Mouse (Mus musculus) ES-Bruce4 (cell line): ENCODE measurements around the gene Slc23a2. TPM values are rescaled to one million over a fixed set of nuclear protein-coding genes. Genes with fewer than 3 reads are reported as not detected.

Experiments
- H3K27ac ChIP-seq: 2 replicates; pipeline ENCODE4 v1.5.1; 2012; ENCODE audit warnings: low read length, inconsistent platforms; ENCODE audit not compliant: insufficient read depth
- H3K27me3 ChIP-seq: 2 replicates; pipeline ENCODE4 v1.6.1; 2012; ENCODE audit warnings: mild to moderate bottlenecking, low read length, inconsistent platforms; ENCODE audit not compliant: control insufficient read depth, poor library complexity, insufficient read depth, severe bottlenecking
- H3K36me3 ChIP-seq: 2 replicates; pipeline ENCODE4 v1.6.1; 2012; ENCODE audit warnings: inconsistent platforms, mild to moderate bottlenecking, low read length, moderate library complexity; ENCODE audit not compliant: control insufficient read depth, poor library complexity, insufficient read depth, severe bottlenecking
- H3K4me1 ChIP-seq: one replicate; pipeline ENCODE4 v1.8.1; 2011; ENCODE audit warnings: low read length; ENCODE audit not compliant: control insufficient read depth, insufficient read depth
- H3K4me3 ChIP-seq: 2 replicates; pipeline ENCODE4 v1.5.1; 2011; ENCODE audit warnings: low read depth, mild to moderate bottlenecking, low read length
- H3K9ac ChIP-seq: 2 replicates; pipeline ENCODE4 v1.6.1; 2012; ENCODE audit warnings: low read depth, mild to moderate bottlenecking, inconsistent platforms; ENCODE audit not compliant: poor library complexity, severe bottlenecking
- H3K9me3 ChIP-seq: replicated peaks from 2 replicates; pipeline ENCODE4 v1.6.1; 2012; ENCODE audit warnings: mild to moderate bottlenecking, low read length, inconsistent platforms; ENCODE audit not compliant: control insufficient read depth, poor library complexity, insufficient read depth, severe bottlenecking
- CTCF ChIP-seq: IDR thresholded peaks from one replicate; pipeline ENCODE4 v1.8.1; 2011; ENCODE audit warnings: low read depth, low read length
- EP300 ChIP-seq: IDR thresholded peaks from 2 replicates; pipeline ENCODE4 v1.6.1; 2011; ENCODE audit warnings: low read depth, low read length; ENCODE audit not compliant: insufficient read depth
- POLR2A ChIP-seq: IDR thresholded peaks from one replicate; pipeline ENCODE4 v1.8.1; 2011; ENCODE audit warnings: low read length; ENCODE audit not compliant: insufficient read depth
- polyA plus RNA-seq: library from polyadenylated mRNA; stranded (reverse); fragments of >200 nt; gene quantifications from 2 replicates; pipeline ENCODE4 v1.2.4, GENCODE M21; 2011; ENCODE audit warnings: low read depth; ENCODE audit not compliant: missing spikeins, insufficient read depth, insufficient read length

Gene Slc23a2
- polyA plus RNA-seq, 1 experiment = 20.8 TPM

GRCm38 (mm10) chr2:132020991-132021541 is 123.8 kb downstream of the Slc23a2 start:
- Histone ChIP-seq H3K9ac (no peak overlapping the region), H3K27me3 (no peaks in the 10 kb centered on the region), H3K4me1 (no peaks in the 10 kb centered on the region), H3K4me3 (no peak overlapping the region), H3K9me3 (no peaks in the 10 kb centered on the region), H3K36me3 (no peaks in the 10 kb centered on the region), H3K27ac (no peak overlapping the region)
- TF ChIP-seq CTCF (no peak), EP300 (no peak), POLR2A (no peak)

GRCm38 (mm10) chr2:132020420-132020819 is 124.5 kb downstream of the Slc23a2 start:
- H3K4me1 ChIP-seq = no peaks in the 10 kb centered on the region
- H3K4me3 ChIP-seq = no peak overlapping the region
- no peaks in the 10 kb centered on the region for H3K36me3 ChIP-seq
- H3K9ac ChIP-seq = no peak overlapping the region
- no peaks in the 10 kb centered on the region for H3K9me3 ChIP-seq
- TF ChIP-seq POLR2A (no peak), CTCF (no peak), EP300 (no peak)
- no peaks in the 10 kb centered on the region for H3K27me3 ChIP-seq
- H3K27ac ChIP-seq = no peak overlapping the region

- TF ChIP-seq POLR2A = no peak
- no peak for TF ChIP-seq CTCF
- no peak for TF ChIP-seq EP300
- H3K4me3 ChIP-seq = no peak overlapping the region
- H3K27me3 ChIP-seq = no peaks in the 10 kb centered on the region
- H3K27ac ChIP-seq = no peak overlapping the region
- no peak overlapping the region for H3K9ac ChIP-seq
- H3K36me3 ChIP-seq = no peaks in the 10 kb centered on the region
- H3K4me1 ChIP-seq = no peaks in the 10 kb centered on the region
- H3K9me3 ChIP-seq = no peaks in the 10 kb centered on the region
Observed at GRCm38 (mm10) chr2:132019372-132019811, 125.5 kb downstream of the Slc23a2 start.

GRCm38 (mm10) chr2:132018156-132018555 is 126.8 kb downstream of the Slc23a2 start:
- H3K27ac ChIP-seq = no peak overlapping the region
- no peak overlapping the region for H3K9ac ChIP-seq
- H3K27me3 ChIP-seq = no peaks in the 10 kb centered on the region
- H3K9me3 ChIP-seq = no peaks in the 10 kb centered on the region
- no peaks in the 10 kb centered on the region for H3K36me3 ChIP-seq
- no peak overlapping the region for H3K4me3 ChIP-seq
- no peaks in the 10 kb centered on the region for H3K4me1 ChIP-seq
- TF ChIP-seq EP300 (no peak), CTCF (no peak), POLR2A (no peak)

- no peaks in the 10 kb centered on the region for H3K27me3 ChIP-seq
- no peaks in the 10 kb centered on the region for H3K36me3 ChIP-seq
- no peaks in the 10 kb centered on the region for H3K9me3 ChIP-seq
- H3K4me3 ChIP-seq = no peak overlapping the region
- TF ChIP-seq CTCF = no peak
- TF ChIP-seq POLR2A = no peak
- TF ChIP-seq EP300 = no peak
- H3K4me1 ChIP-seq = no peaks in the 10 kb centered on the region
- H3K9ac ChIP-seq = no peak overlapping the region
- H3K27ac ChIP-seq = no peak overlapping the region
Observed at GRCm38 (mm10) chr2:132017611-132018010, 127.3 kb downstream of the Slc23a2 start.

- H3K4me3 ChIP-seq = no peak overlapping the region
- H3K4me1 ChIP-seq = no peaks in the 10 kb centered on the region
- H3K9ac ChIP-seq = no peak overlapping the region
- no peak overlapping the region for H3K27ac ChIP-seq
- no peaks in the 10 kb centered on the region for H3K9me3 ChIP-seq
- H3K27me3 ChIP-seq = no peaks in the 10 kb centered on the region
- H3K36me3 ChIP-seq = no peaks in the 10 kb centered on the region
- TF ChIP-seq POLR2A = no peak
- TF ChIP-seq CTCF = no peak
Observed at GRCm38 (mm10) chr2:132016034-132016433, 128.9 kb downstream of the Slc23a2 start.
